Mouse (Mus musculus) lung, embryonic 16.5 days (tissue): Measurements from ENCODE around the gene Ppm1l. TPM values are rescaled to one million over a fixed set of nuclear protein-coding genes. Genes with fewer than 3 reads are reported as not detected.

ENCODE experiments used
- ATAC-seq: fragments of 200-750 bp; cut with Nextera tagmentation; 2 replicates; pipeline ENCODE4 v1.8.0; 2017; ENCODE audit warnings: low read depth, mild to moderate bottlenecking, moderate library complexity
- H3K27ac ChIP-seq: fragments of 300-500 bp; sonication (generic); 2 replicates; pipeline ENCODE4 v1.5.1; 2014; ENCODE audit warnings: mild to moderate bottlenecking, control low read depth, low read length
- H3K27me3 ChIP-seq: fragments of 300-500 bp; sonication (generic); 2 replicates; pipeline ENCODE4 v1.6.1; 2014; ENCODE audit warnings: low read depth, low read length, mixed read lengths; ENCODE audit not compliant: control insufficient read depth, insufficient read depth
- H3K36me3 ChIP-seq: fragments of 300-500 bp; sonication (generic); 2 replicates; pipeline ENCODE4 v1.6.1; 2014; ENCODE audit warnings: low read length; ENCODE audit not compliant: control insufficient read depth, insufficient read depth
- H3K4me1 ChIP-seq: fragments of 300-500 bp; sonication (generic); replicated peaks from 2 replicates; pipeline ENCODE4 v1.6.1; 2014; ENCODE audit warnings: low read length, mixed read lengths; ENCODE audit not compliant: control insufficient read depth, insufficient read depth
- H3K4me2 ChIP-seq: fragments of 300-500 bp; sonication (generic); 2 replicates; pipeline ENCODE4 v1.6.1; 2014; ENCODE audit warnings: low read depth, low read length, control low read depth
- H3K4me3 ChIP-seq: fragments of 300-500 bp; sonication (generic); 2 replicates; pipeline ENCODE4 v1.5.1; 2014; ENCODE audit warnings: mild to moderate bottlenecking, low read length, control low read depth
- H3K9ac ChIP-seq: fragments of 300-500 bp; sonication (generic); 2 replicates; pipeline ENCODE4 v1.6.1; 2014; ENCODE audit warnings: low read length, control low read depth
- H3K9me3 ChIP-seq: fragments of 300-500 bp; sonication (generic); 2 replicates; pipeline ENCODE4 v1.6.1; 2016; ENCODE audit warnings: low read length; ENCODE audit not compliant: control insufficient read depth
- WGBS: fragments of 180-500 bp; shearing (Covaris S2); extraction: QIAGEN DNeasy Blood & Tissue Kit; methylation state at CpG from one replicate; pipeline ENCODE4 v1.1.7; 2014; 5-methylcytosine and 5-hydroxymethylcytosine counted together
- polyA plus RNA-seq: library from polyadenylated mRNA; unstranded; fragments of >200 nt; fragmentation: Nextera tagmentation; extraction: Ambion mirVana; gene quantifications from 2 replicates; pipeline ENCODE4 v1.2.1, GENCODE M21; 2015

Ppm1l gene
- polyA plus RNA-seq, 1 experiment from 2014 or later, result 6.0 TPM

- no peaks in the 10 kb centered on the region for H3K4me1 ChIP-seq
- no peaks in the 10 kb centered on the region for H3K36me3 ChIP-seq
- H3K9ac ChIP-seq, result no peak overlapping the region
- H3K4me3 ChIP-seq, result no peak overlapping the region
- H3K27me3 ChIP-seq, result no peaks in the 10 kb centered on the region
- no peak for ATAC-seq
- H3K27ac ChIP-seq, result no peak overlapping the region
- 83% methylated on average over 5 of the region's 5 CpGs for WGBS
- H3K9me3 ChIP-seq, result no peaks in the 10 kb centered on the region
- H3K4me2 ChIP-seq, result no peak overlapping the region
Observed at GRCm38 (mm10) chr3:69607909-69608308, 291.2 kb downstream of the Ppm1l start.

Other genes starting within 250 kb of the Ppm1l start
- gene Kpna4, start 189.7 kb upstream of the Ppm1l start, polyA plus RNA-seq, result 26.1 and 28.4 TPM in 2 replicates
- gene Arl14, start 94.4 kb upstream of the Ppm1l start, polyA plus RNA-seq, result 1.1 TPM in 2 replicates